Mouse (Mus musculus) bone marrow, adult 2 months (tissue): ENCODE results near the gene Saa2.

ENCODE experiments used
- CTCF ChIP-seq: fragments of 200-500 bp; IDR thresholded peaks from 2 replicates; pipeline ENCODE4 v1.5.1; 2011; ENCODE audit warnings: low read length, control low read depth; ENCODE audit not compliant: control insufficient read depth, insufficient read depth
- POLR2A ChIP-seq: fragments of 200-500 bp; IDR thresholded peaks from 2 replicates; pipeline ENCODE4 v1.6.1; 2011; ENCODE audit warnings: low read depth, mild to moderate bottlenecking, control low read depth, low read length, borderline replicate concordance; ENCODE audit not compliant: control insufficient read depth

- no peak for TF ChIP-seq CTCF
- no peak for TF ChIP-seq POLR2A
Observed at GRCm38 (mm10) chr7:46764672-46765071, 13.1 kb downstream of the Saa2 start.
